Mouse (Mus musculus) megakaryocyte, embryonic 14.5 days (primary cell): ENCODE results near the gene Trem2.

Source experiments
- FLI1 ChIP-seq: IDR thresholded peaks from 2 replicates; pipeline ENCODE4 v1.6.1; 2012; ENCODE audit warnings: low read length, inconsistent platforms, mixed read lengths
- GATA1 ChIP-seq: IDR thresholded peaks from 3 replicates; pipeline ENCODE4 v1.6.1; 2012; ENCODE audit warnings: mixed read lengths, low read length, inconsistent platforms, borderline replicate concordance

- TF ChIP-seq GATA1 (no peak), FLI1 (no peak)
These were observed 27.5 kb upstream of the Trem2 start for GRCm38 (mm10) chr17:48318686-48319085.
